Mouse (Mus musculus): ENCODE data around the gene Smagp.

GRCm38 (mm10) chr15:100679005-100679404, 42.3 kb upstream of the Smagp start:
- TF ChIP-seq CTCF (IDR thresholded peaks at IDR 0.05; ENCODE audit: low read depth) (no peak), EP300 (optimal IDR thresholded peaks at IDR 0.05) (no peak)

Data from stomach, postnatal 0 days (tissue).